Mouse (Mus musculus): ENCODE data around the gene Egfl8. TPM values are rescaled to one million over a fixed set of nuclear protein-coding genes. Genes with fewer than 3 reads are reported as not detected.

The Egfl8 gene
- total RNA-seq, 2 experiments from 2014 or later = 2.5 to 3.4 TPM

DNA sequence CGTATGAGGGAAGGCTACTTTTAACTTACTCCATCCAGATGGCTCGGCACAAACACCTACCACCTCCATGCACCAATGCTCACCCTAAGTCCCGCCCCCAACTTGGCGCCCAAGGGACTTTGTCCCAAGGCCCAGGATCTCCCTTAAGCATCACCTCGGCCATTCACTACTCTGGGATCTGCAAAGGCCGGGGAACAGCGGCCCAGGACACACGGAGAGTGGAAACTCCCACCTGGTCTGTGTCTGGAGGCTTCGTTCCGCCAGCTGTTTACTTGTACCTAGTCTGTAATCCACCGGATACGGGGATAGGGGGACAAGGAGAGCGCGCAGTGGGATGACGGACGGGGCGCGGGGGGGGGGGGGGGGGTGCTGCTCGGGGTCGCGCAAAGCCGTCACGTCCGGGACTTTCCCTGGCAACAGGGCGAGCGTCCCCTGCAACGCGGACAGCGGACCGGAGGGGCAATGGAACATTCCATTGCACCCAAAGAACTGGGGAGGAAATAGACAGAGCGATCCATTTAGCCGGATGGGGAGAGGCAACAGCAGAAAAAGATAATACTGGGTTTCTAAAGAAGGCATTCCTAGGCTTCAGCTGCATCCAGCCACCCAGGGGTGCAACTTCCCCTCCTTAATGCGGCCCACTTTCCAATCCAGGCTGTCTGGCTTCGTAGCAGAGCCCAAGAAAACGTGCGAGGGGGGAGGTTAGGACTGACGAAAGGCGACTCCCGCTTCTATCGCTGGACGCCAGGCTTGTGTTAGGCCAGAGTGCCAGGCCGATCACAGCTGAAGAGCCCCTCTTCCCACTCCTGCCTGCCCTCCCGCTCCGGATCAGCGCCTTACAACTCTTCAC lies 11.5 kb upstream of the Egfl8 start:
- DNase-seq = peak; percentile 90

DNA sequence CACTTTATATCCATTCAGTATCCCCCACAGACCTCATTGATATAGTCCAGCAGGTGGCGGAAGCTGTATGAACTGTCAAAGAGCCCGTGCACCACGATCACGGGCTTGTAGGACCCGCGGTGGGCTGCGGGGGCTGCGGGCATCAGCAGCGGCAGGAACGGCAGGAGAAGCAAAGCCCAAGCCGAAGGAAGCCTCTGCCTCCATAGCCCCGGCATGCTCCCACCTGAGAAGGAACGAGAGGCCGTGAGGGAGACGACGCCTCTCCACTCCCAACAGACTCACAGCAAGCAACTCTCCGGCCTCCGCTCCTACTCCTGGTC lies 11.0 kb upstream of the Egfl8 start:
- DNase-seq = peak; percentile 47

DNA sequence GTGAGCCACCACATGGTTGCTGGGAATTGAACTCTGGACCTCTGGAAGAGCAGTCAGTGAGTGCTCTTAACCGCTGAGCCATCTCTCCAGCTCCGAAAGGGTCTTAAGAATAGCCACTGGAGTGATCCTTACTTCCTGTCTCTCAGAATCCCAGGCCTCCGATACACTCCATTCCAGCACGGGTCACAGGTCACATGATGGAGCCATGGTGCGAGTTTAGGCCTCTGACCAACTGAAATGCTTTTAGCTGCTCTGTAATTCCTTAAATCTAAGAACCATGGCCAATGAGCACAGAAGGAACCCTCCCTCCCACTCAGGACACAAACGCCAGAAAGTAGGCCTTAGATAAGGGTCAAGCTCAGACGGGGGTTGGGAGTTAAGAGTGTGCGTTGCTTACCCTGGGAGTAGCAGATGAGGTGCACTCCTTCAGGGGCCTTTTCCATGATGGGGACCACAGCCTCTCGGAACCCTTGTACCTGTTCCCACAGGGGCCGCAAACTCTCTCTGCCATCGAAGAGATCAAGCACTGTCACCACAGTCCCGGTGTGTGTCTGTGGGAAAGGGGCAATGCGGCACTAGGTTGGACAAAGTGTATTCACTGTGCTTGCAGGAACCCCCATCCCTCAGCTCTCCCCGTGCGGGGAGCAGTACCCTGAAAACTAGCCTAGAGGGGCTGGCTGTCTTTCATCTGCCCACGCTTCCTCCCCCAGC lies 10.4 kb upstream of the Egfl8 start:
- no peak for DNase-seq

DNA sequence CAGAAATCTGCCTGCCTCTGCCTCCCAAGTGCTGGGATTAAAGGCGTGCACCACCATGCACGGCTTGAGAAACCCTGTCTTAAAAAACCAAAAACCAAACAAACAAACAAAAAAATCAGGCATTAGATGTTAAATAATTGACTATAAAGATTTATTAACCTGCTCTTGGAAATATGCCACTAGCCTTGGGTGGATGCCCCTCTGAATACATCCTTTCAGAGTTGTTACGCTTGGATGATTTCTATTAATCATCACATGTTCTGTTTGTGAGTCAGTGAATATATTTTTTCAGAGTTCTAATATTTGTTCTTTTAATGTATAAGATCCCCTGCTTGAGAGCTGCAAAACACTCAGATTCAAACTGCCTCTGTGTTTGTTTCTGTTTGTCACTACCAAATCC lies 9.2 kb upstream of the Egfl8 start:
- no peak for DNase-seq

DNA sequence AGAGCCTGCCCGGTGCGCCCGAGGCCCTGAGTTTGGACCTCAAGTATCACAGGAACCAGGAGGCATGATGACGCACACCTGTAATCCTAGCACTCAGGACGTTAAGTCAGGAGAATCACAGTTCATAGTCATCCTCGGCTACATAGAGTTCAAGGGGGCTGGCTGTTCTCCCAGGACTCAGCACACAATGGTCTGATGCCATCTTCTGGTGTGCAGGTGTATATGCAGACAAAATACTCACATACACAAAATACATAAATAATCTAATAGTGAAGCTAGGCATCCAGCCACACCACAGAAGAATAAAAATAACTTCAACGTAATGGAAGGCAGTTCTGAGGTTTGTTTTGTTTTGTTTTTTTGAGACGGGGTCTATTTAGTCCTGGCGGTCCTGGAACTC lies 7.4 kb upstream of the Egfl8 start:
- DNase-seq = no peak

DNA sequence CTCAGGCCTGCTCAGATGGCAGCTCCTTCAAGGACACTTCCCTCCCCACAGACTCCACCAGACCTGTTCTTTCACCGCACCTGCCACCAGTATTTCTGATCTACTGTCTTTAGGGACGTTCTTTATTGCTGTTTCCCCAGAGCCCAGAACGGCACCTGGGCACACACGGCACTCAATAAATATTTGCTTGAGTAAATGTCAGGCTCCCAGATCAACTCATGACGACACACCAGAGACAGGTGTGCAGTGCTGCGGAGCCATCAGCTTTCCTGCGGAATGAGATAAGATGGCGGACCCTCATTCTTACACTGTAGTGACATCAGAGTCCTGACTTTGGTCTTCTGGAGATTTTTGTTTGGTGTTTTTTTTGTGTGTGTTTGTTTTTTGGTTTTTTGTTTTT lies 5.2 kb upstream of the Egfl8 start:
- DNase-seq = no peak

DNA sequence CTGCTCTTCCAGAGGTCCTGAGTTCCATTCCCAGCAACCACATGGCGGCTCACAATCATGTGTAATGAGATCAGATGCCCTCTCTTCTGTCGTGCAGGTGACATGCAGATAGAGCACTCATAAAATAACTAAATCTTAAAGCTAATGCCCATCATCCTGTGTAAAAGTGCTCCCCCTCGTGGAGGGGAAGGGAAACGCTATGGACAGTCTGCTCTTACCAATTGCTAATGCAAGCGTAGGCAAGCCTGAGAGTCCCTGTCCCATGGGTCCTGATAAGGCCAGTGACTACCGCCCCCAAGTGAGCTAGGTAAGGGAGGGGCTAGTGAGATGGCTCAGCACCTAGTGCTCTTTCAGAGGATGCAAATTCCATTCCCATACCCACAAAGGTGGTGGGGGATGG lies 3.2 kb upstream of the Egfl8 start:
- DNase-seq = peak; percentile 74

DNA sequence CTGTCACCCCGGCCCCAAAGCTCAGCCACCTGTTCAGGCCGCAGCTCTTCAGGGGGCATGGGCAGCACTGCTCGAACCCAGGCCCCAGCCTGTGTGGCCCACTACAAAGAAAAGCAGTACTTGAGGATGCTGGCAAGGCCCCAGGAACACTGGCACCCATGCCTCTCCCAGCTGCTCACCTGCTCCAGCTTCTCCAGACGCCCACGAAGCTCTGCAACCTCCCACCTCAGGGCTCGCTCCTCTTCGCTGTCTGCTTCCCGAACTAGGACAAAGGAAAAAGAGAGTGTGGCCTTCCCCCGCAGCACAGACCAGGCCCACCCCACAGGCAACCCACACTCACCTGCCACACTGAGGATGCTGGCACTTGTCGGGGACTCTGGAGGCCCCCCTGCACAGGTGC lies 1.9 kb downstream of the Egfl8 start:
- no peak for DNase-seq

DNA sequence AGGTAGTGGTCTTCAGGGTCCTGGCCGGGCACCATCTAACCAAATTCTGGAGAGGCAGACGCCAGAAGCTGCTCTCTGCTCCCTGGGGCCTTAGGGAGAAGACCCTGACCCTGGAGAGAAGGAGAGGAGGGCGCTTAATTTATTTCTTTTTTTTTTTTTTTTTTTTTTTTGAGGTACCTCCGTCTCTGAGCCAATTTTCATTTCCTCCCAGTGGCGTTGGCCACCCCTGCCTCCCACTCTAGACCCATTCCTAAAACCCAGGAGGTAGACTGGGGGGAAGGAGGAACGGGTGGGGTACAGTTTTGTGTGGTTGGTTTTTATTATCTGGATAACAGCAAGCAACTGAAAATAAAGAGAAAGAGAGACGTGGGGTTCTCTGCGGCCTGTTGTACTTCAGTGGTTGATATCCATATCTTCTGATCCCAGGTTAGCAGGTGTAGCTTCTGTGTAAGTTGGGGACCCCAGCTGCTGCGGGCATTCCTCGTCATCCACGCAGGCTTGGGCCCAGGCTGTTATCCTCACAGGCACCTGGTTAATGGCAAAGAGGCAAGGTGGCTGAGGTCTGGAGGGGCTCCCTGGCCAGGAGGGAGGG lies 2.6 kb downstream of the Egfl8 start:
- no peak for DNase-seq

DNA sequence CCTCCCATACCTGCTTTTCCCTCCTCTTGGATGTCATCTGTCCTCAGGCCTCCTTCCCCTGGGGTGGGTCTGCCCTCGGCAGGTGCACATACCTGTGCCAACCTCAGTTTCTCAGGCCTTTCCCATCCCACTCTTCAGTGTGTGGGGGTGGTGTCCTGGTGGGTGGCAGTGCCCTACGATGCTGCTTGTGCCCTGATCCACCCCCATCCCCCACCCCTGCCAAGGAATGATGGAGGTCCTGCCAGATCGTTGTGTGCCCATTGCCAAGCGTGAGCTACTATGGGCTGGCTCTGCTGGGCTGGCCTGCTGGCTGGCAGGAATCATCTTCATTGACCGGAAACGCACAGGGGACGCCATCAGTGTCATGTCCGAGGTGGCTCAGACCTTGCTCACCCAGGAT lies 4.7 kb downstream of the Egfl8 start:
- DNase-seq = no peak

DNA sequence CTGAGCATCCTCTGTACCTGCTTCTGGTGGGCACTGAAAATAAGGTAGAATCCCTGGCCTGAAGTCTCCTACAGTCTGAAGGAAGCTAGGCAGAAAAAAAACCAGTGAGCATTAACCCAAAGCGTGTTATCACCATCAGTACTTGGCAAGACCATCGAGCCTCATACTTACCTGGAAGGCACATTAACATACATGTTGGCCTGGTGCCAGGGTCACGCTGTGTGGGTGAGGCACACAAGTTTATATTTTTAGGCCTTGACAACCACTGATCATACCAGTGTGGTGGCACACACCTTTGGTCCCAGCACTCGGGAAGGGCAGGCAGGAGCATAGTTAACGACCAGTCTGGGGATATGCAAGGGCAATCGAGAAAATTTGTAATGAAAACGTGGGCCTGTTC lies 7.8 kb downstream of the Egfl8 start:
- DNase-seq = no peak

DNA sequence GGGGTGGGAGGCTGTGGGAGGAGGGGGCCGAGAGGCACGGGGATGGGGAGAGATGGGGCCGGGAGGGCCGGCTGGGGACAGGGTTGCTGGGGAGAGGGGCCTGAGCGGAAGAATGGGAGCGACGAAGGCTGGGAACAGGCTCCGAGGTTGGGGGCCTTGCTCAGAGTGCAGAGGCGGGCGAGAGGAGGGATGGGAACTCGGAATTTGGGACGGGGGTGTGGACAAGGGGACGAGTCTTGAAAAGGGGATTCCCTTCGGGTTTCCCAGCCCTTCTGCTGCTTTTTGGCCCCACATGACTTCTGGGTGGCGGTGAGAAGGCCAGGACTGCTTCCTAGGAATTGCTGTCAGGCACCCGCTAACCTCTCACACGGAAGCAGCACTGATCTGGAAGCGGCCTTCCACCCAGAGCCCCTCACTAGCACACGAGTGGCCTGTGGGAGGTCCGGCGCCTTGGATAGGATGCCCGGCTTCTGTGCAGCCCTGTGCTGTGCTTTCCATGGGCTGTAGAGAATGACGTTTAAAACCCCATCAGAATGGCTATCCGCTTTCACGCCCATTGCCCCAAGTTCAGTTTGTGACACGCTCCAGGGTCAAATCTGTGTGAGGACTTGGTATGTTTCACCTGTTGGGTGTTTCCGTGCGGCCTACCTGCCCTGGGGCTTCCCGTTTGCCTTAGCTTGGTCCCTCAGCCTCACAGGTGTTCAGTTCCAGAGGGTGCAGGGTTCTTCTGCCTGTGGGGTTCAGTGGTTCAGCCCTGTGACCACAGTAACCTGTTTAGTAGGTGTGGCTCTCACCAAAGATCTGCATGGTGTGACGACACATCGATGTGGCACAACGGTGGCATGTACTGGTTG lies 9.4 kb downstream of the Egfl8 start:
- peak; percentile 42 for DNase-seq

DNA sequence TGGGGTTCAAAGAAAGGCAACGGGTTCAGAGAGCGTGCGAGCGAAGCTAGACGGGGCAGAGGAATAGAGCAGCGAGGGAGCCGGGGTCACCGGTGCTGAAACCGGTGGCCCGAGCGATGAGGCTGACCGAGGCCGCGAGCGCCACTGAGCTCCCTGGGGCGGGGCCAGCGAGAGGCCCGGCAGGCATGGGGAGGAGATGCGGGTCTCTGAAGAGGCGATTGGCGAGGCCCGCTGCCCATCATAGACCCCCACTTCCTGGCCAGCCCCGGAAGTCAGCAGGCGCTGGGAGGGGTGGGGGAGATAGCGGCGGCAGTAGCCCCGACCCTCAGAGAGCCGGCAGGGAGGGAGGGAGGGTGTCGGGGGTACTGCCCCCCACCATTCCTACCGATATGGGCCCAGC lies 10.2 kb downstream of the Egfl8 start:
- peak; percentile 98 for DNase-seq

DNA sequence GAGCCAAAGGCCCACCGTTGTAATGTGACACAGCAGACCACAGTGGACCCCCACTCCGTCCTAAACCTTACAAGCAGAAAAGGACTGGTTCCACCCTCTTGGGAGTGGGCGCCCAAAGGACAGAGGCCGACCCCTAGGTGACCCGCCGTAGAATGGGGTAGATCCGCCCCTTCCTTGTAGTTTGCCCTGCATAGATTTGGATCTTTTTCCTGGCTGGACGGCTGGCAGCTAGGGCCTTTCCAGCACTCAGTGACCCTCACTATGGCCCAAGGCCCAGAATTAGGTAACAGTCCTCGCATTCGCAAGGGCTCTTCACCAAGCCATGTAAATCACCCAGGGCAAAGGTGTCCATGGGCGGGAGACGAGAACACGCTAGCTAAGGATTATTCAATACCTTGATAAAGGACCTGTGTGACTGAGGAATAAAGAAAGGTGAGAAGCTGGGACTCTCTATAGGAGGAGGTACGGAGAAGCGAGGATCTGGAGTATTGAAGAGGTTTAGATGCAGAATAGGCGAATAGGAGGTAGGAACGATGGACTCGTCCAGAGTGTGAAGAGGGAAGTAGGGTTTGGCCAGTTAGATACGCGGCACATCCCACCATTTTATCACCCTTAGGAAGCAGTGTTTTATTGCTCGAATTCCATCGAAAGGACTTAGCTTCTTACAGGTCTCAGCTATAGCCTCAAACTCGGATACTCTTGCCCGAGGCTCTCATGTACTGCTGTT lies 11.1 kb downstream of the Egfl8 start:
- no peak for DNase-seq

DNA sequence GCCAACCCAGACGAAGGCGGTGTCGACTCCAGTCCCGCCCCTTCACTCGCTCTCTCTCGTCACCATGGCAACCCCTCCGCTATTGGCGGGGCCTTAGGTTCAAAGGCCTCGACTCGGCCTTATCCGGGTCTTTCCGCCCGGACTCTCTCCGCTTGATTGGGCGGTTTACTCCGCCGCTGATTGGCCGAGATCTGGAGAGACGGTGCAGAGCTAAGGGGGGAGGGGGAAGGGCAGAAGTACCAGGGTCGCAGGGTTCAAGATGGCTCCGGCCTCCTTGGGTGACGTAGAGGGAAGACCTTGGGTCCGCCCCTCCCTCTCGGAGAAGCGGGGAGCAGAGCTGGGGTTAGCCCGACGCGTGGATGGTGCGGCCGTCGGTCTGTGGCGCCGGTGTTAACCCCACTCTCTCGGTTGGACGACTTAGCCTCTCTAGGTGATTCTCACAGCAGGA lies 11.7 kb downstream of the Egfl8 start, which contains the start of gene Agpat1:
TSS of gene Agpat1 (plus strand) at position 202 of the 448 bp plus-strand sequence.
- peak; percentile 99 for DNase-seq

DNA sequence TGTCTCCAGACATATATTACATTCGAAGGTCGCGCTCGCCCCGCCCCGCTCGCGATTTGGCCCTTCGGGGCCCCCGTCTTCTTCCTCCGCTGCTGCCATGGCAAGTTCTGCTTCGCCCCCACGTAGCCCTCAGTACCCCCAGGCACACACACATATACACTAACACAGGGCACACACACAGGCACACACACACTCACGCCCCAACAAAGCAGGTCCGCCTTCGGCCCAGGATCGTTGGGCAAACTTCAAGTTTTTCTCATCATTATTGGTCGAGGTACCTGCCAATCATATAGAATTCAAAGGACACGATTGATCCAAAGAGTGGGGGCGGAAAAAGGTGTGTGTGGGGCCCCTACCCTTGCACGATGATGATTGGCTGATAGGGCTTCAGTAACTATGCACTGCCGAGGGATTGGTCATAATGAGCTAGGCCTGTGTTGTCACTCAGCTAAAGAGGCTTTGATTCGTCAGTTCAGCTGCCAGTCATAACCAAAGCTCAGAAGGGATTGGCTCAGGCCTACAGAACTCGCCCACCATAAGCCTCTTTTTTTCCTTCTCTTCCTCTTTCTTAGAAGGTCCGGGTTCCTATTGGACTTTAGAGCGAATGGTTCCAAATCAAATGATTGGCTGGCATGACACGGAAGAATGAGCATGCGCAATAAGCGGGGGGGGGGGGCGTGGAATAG lies 12.3 kb downstream of the Egfl8 start, which contains the start of gene Rnf5:
TSS of gene Rnf5 (minus strand) at position 316 of the 686 bp plus-strand sequence.
- DNase-seq = peak; percentile 100

DNA sequence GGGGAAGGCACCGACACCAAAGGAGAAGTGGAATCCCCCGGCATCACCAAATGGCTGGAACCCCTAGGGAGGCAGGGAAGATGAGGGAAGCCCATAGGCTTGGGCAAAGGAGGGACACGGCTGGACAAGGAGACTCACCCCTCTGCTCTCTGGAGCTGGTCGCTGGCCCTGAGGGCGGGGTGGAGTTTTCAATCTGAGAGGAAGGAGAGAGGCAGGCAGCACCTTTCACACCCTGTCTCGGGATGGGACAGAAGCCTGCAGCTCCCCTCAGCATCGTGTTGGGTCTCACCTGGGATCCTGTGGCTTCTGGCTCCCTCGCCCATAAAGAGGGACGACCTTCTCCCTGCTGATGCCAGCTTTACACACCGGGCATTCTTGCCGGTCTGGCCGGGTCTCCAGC lies 14.0 kb downstream of the Egfl8 start:
- DNase-seq = no peak

DNA sequence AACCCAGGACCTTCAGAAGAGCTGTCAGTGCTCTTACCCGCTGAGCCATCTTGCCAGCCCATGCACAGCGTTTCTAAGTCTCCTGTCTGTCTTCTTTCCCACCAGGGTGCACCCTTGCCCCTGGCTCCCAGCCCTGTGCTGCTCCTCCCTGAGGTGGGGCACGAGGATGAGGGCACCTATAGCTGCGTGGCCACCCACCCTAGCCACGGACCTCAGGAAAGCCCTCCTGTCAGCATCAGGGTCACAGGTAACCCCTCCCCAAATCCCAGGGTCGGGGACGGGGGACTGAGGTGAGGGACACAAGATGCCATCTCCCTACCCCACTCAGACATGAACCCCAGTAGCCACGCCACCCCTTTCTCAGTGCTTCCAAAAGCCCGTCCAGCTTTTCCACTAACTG lies 15.9 kb downstream of the Egfl8 start:
- DNase-seq = no peak

DNA sequence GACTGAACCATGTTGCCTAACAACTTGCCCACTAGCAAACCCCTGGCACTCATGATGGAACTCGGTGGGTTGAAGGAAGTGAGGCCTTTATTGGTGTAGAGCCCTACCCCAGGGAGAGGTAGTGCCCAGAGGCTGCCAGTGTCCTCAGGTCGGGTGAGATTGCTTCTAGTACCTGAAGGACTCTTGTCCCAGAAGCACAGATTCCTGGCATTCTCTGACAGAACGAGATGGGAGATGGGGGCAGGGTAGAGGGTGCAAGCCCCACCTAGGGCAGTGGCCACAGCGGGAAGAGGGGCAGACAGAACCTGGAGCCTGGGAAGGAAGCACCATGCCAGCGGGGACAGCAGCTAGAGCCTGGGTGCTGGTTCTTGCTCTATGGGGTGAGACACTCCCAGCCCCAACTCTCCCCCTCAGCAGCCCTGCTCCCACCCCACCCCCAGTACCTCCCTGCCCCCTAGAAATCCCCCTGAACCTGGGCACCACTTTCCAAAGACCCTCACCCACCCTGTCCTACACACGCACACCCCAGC lies 18.1 kb downstream of the Egfl8 start, which contains the start of gene Ager:
TSS of gene Ager (plus strand) at position 297 of the 530 bp plus-strand sequence.
- DNase-seq = no peak

DNA sequence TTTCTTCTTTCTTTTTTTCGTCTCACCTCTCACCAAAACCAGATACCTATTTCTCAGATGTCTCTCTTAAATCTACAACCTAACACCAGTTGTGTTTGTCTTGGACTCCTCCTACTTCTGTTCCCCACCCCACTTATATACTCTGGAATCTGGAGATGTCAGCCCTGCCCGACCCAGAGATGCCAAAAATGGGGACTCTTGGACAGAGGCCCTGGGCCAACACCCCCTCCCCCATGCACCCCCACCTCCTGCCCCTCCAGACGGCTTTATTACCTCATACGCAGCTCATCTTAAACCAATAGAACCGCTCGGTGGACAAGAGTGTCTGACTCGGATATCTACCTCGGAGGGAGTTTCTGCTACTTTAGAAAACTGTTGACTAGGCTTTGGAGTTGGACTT lies 19.7 kb downstream of the Egfl8 start:
- no peak for DNase-seq

Measured in heart, postnatal 4 days (tissue).